Mouse (Mus musculus): ENCODE results near the gene Zan. TPM values are rescaled to one million over a fixed set of nuclear protein-coding genes. Genes with fewer than 3 reads are reported as not detected.
"Not testable (repeated sequence)": the region's sequence is repeated elsewhere in the genome, so short reads cannot be mapped to it uniquely, and the experiment has no call there.

Gene Zan
- polyA plus RNA-seq, 1 experiment from 2014 or later = 0.10 TPM

DNA sequence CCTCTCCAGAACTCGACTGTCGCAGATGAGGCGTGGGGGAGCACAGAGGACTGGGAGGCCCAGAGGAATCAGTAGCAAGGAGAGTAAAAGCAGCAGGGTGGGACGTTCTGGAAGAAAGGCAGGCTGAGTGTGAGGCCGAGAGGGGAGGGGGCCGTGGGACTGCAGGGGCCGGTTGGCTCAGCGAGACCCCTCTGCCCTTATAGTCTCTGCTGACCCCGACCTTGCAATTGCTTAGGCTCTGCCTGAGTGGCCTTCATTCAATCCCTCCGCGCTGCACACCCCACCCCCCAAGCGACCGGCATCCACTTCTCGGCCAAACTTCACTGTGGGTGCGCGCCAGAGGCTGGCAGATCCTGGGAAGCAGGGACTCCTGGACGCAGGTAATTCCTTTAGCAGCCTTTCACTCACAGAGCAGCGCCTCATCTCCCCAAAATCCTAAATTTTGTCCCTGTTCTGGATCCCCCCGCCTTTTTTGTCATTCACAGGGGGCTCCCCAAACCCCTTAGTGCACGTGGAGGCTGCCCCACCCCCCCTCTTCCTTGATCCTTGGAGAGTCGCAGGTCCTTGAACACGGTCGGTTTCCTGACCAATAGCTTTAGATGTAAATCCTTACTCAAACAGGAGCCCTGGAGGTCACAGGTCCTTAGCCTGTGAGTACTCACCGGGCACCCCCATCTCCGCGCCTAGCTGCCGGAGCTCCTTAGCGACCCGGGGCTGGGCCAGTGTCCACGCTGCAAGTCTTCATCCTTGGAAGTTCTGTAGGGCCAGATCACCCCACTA lies 8.4 kb upstream of the Zan start:
- H3K4me3 ChIP-seq = peak overlapping the region; percentile 57
- peaks cover 30% of the 10 kb centered on the region for H3K4me1 ChIP-seq
- no peaks in the 10 kb centered on the region for H3K36me3 ChIP-seq
- whole genome bisulfite sequencing = 8% methylated on average over 30 of the region's 30 CpGs
- peak overlapping the region; percentile 76 for H3K27ac ChIP-seq
- H3K27me3 ChIP-seq (ENCODE audit: low read depth, poor library complexity, severe bottlenecking) = peaks cover 26% of the 10 kb centered on the region
- DNase-seq (ENCODE audit: low spot score) = peak; percentile 46
- no peaks in the 10 kb centered on the region for H3K9me3 ChIP-seq (replicated peaks)

DNA sequence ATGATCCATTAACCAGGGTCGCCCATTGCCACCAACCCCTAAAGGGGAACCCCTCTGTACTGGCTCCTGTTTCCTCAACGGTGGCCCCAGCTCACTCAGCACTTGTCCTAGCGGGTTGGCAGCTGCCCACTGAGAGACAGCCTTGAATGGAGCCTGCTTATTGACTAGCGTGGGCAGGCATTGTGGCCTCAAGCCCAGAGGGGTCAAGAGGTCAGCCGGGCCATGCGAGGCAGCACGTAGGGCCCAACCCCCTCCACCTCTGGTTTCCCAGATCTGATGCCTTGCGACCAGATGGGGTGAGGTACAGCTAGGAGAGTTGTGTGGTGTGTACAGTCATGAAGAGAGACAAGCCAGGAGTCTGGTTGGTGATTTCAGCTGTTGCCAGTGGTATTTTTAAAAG lies 5.0 kb upstream of the Zan start:
- H3K27ac ChIP-seq = peak overlapping the region; percentile 58
- H3K9me3 ChIP-seq (replicated peaks) = no peaks in the 10 kb centered on the region
- WGBS = 30% methylated on average over 8 of the region's 8 CpGs
- peaks cover 30% of the 10 kb centered on the region for H3K4me1 ChIP-seq
- no peaks in the 10 kb centered on the region for H3K36me3 ChIP-seq
- H3K27me3 ChIP-seq (ENCODE audit: low read depth, poor library complexity, severe bottlenecking) = peaks cover 26% of the 10 kb centered on the region
- no peak overlapping the region for H3K4me3 ChIP-seq
- no peak for DNase-seq (ENCODE audit: low spot score)

DNA sequence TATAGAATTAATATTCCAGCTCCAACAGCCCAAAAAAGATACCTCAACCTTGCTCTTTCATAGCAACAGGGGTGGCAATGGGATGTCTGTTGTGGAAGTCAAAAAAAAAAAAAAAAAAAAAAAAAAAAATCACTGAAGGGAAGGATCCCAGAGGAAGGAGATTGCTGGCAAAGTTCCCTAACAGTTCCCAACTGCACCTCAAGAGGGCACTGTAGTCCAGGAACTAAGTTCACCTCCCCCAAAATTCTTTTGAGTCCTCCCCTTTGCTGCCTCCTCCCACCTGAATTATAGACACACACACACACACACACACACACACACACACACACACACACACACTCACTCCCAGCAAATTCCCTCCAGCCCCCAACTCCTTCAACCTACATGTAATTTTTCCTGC lies 4.3 kb upstream of the Zan start:
- Histone ChIP-seq H3K27ac (no peak overlapping the region), H3K4me1 (peaks cover 27% of the 10 kb centered on the region), H3K36me3 (no peaks in the 10 kb centered on the region), H3K9me3 (replicated peaks) (no peaks in the 10 kb centered on the region), H3K4me3 (no peak overlapping the region), H3K27me3 (ENCODE audit: low read depth, poor library complexity, severe bottlenecking) (peaks cover 21% of the 10 kb centered on the region)
- DNase-seq (ENCODE audit: low spot score) = peak; percentile 78

DNA sequence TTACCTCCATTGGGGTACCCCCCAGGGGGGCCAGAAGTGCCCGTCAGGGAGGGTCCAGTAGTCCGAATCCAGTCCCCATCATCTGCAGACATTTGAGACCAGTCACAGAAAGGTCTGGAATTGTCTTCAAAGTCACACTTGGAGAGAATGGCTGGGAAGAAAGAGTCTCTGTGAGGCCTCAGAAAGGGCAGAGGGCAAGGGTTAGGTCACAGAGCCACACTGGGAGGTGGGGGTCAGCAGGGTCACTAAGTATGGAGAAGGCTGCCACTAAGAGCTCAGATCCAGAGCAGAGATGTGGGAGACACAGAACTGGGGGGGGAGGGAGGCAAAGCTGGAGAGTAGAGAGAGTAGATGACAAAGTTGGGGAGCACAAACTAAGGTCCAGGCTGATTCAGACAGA lies 2.5 kb downstream of the Zan start:
- H3K36me3 ChIP-seq = no peaks in the 10 kb centered on the region
- no peak for DNase-seq (ENCODE audit: low spot score)
- 54% methylated on average over 2 of the region's 2 CpGs for WGBS
- no peaks in the 10 kb centered on the region for H3K9me3 ChIP-seq (replicated peaks)
- H3K4me1 ChIP-seq = peaks cover 5% of the 10 kb centered on the region; the same call in 1 of the 2 replicates
- no peaks in the 10 kb centered on the region for H3K27me3 ChIP-seq (ENCODE audit: low read depth, poor library complexity, severe bottlenecking)
- no peak overlapping the region for H3K4me3 ChIP-seq
- H3K27ac ChIP-seq = 0 out of 2 replicates have a peak overlapping the region, but pooled peaks have one; percentile 0

DNA sequence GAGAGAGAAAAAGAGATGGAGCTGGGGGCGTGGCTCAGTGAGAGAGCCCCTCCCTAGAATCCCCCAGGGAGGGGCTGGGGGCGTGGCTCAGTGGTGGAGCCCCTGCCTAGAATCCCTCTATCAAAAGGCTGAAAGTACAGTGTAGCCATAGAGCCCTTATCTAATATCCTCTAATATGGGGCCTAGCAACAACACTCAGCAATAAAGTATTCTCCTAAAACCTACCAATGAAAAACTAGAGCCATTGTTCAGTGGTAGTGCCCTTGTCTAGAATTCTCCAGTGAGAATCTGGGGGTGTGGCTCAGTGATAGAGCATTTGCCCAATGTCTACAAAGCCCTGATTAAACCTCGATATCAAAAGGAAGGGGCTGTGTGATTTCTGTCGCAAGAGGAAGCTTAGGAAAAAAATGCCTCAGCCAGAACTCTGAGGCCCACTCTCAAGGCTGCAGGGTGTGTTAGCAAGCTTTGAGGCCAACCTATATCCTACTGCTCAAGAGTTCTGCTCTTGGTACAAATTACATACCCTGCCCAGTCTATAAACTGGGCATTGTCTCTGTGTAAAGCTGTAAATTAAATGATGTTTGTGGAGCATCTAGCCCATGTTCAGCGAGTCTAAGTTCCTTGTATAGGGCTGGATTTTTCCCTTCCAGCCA lies 4.5 kb downstream of the Zan start:
- H3K9me3 ChIP-seq (replicated peaks) = no peaks in the 10 kb centered on the region
- H3K36me3 ChIP-seq = no peaks in the 10 kb centered on the region
- H3K4me1 ChIP-seq = peaks cover 5% of the 10 kb centered on the region; the same call in 1 of the 2 replicates
- H3K27ac ChIP-seq = no peak overlapping the region
- no peak for DNase-seq (ENCODE audit: low spot score)
- WGBS = 71% methylated on average over 5 of the region's 5 CpGs
- no peaks in the 10 kb centered on the region for H3K27me3 ChIP-seq (ENCODE audit: low read depth, poor library complexity, severe bottlenecking)
- H3K4me3 ChIP-seq = no peak overlapping the region

DNA sequence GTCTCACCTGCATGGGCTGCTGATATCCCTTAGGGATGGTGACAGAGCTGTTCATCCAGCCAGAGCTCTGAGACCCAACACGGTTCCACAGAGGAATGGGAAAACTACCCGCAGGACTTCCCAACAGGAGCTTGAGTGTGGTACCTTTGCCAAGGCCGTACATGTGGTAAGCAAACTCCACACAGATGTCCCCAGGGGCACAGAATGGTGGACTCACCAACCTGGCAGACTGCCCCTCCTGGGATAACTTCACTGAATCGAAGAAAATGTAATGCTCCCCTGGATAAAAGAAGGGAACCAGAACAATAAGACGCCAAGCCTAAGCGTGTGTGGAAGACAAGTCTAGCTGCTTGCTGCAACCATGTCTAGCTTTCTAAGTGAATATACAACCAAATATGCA lies 9.9 kb downstream of the Zan start:
- H3K36me3 ChIP-seq = no peaks in the 10 kb centered on the region
- no peak overlapping the region for H3K4me3 ChIP-seq
- no peaks in the 10 kb centered on the region for H3K27me3 ChIP-seq (ENCODE audit: low read depth, poor library complexity, severe bottlenecking)
- no peak overlapping the region for H3K27ac ChIP-seq
- 93% methylated on average over 6 of the region's 6 CpGs for WGBS
- H3K9me3 ChIP-seq (replicated peaks) = no peaks in the 10 kb centered on the region
- DNase-seq (ENCODE audit: low spot score) = no peak
- H3K4me1 ChIP-seq = no peaks in the 10 kb centered on the region

DNA sequence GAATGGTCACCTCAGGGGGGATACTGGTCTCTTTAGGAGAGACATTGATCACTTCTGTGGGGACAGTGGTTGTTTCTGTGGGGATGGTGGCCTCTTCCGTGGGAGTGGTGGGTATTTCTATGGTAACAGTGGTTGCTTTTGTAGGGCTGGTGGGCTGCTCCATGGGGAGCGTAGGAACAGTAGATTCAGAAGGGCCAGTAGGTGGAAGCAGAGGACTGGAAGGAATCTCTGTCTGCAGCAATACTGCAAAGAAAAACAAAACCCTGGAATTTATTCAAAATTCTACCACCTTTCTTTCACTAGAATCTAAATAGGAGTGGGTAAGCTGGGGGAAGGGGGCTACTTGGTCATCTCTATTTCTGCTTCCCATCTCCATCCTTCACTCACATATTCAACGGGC lies 11.8 kb downstream of the Zan start:
- no peak for DNase-seq (ENCODE audit: low spot score)
- Histone ChIP-seq H3K4me3 (no peak overlapping the region), H3K36me3 (no peaks in the 10 kb centered on the region), H3K4me1 (no peaks in the 10 kb centered on the region), H3K27me3 (ENCODE audit: low read depth, poor library complexity, severe bottlenecking) (no peaks in the 10 kb centered on the region), H3K27ac (no peak overlapping the region), H3K9me3 (replicated peaks) (no peaks in the 10 kb centered on the region)
- 67% methylated on average over 3 of the region's 3 CpGs for WGBS

DNA sequence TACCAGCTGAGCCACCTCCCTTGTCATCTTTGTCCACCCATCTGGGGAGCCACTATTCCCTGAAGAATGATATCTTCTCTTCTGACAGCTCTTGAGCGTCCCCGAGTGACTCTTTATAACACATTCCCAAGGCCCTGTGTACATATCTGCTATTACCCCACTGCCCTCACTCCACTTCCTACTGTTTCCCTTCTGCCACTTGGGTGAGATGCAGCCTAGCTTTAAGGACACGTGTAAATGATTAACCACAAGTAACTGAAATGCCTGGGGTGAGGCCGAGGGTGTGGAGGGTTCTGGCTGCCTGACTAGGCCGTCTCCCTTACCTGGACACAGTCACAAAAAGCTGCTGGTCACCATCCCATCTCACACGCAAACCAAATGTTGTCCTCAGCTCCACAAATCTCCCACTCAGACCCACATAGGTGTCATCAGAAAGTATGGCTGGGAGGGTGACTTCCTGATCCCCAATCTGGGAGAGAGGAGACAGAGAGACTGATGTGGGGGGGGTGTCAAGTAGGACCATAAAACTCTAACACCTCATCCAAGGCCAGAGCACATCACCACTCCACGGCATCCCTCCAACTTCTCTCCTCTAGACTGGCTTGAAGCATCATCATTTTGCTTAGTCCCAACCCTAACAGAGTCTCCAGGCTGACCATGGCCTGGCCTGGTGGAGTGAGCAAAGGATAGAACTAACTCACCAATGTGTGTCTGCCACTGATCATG lies 20.8 kb downstream of the Zan start:
- H3K4me1 ChIP-seq = peaks cover 5% of the 10 kb centered on the region; the same call in 1 of the 2 replicates
- DNase-seq (ENCODE audit: low spot score) = no peak
- WGBS = 57% methylated on average over 7 of the region's 7 CpGs

DNA sequence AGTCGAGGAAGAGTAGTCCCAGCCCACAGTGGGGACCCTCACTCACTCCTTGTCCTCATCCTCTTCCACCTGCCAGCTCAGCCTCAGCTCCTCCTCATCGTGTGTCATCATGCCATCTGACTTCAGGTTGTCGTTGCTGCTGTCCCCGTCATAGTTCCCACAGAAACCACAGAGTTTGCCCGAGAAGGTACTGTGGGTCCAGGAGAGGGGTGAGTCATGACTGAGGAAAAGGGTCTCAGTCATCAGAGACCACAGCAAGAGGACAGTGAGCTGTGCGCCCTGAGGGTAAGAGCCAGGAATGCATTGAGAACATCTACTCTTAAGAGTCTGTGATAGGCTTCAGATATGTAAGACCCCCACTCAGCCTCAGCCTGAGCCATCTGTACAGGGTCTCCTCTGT lies 21.7 kb downstream of the Zan start:
- H3K9me3 ChIP-seq (replicated peaks) = no peaks in the 10 kb centered on the region

More for the DNA sequence above, 20.8 kb downstream of the Zan start:
- no peaks in the 10 kb centered on the region for H3K27me3 ChIP-seq (ENCODE audit: low read depth, poor library complexity, severe bottlenecking)
- no peaks in the 10 kb centered on the region for H3K9me3 ChIP-seq (replicated peaks)
- H3K27ac ChIP-seq = no peak overlapping the region
- H3K36me3 ChIP-seq = no peaks in the 10 kb centered on the region
- no peak overlapping the region for H3K4me3 ChIP-seq

DNA sequence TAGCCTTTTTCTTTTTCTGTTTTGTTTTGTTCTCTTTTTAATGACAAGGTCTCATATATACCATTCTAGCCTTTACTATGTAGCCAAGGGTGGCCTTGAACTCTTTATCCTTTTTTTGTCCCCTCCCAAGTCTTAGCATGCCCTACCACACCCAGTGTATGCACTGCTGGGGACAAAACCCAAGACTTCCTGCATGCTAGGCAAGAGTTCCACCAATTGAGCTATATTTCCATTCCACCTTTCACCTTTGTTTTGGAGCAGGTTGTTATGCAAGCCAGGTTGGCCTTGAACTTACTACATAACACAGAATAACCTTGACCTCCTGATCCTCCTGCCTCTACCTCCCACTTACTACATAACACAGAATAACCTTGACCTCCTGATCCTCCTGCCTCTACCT lies 31.3 kb downstream of the Zan start:
- no peak overlapping the region for H3K27ac ChIP-seq
- H3K4me3 ChIP-seq = no peak overlapping the region
- DNase-seq (ENCODE audit: low spot score) = no peak
- no peaks in the 10 kb centered on the region for H3K4me1 ChIP-seq
- no peaks in the 10 kb centered on the region for H3K9me3 ChIP-seq (replicated peaks)
- H3K36me3 ChIP-seq = no peaks in the 10 kb centered on the region
- H3K27me3 ChIP-seq (ENCODE audit: low read depth, poor library complexity, severe bottlenecking) = no peaks in the 10 kb centered on the region

More for the DNA sequence above, 21.7 kb downstream of the Zan start:
- Histone ChIP-seq H3K36me3 (no peaks in the 10 kb centered on the region), H3K27me3 (ENCODE audit: low read depth, poor library complexity, severe bottlenecking) (no peaks in the 10 kb centered on the region), H3K4me3 (no peak overlapping the region), H3K27ac (no peak overlapping the region), H3K4me1 (peaks cover 5% of the 10 kb centered on the region; the same call in 1 of the 2 replicates)
- no peak for DNase-seq (ENCODE audit: low spot score)
- WGBS = 86% methylated on average over 6 of the region's 6 CpGs

DNA sequence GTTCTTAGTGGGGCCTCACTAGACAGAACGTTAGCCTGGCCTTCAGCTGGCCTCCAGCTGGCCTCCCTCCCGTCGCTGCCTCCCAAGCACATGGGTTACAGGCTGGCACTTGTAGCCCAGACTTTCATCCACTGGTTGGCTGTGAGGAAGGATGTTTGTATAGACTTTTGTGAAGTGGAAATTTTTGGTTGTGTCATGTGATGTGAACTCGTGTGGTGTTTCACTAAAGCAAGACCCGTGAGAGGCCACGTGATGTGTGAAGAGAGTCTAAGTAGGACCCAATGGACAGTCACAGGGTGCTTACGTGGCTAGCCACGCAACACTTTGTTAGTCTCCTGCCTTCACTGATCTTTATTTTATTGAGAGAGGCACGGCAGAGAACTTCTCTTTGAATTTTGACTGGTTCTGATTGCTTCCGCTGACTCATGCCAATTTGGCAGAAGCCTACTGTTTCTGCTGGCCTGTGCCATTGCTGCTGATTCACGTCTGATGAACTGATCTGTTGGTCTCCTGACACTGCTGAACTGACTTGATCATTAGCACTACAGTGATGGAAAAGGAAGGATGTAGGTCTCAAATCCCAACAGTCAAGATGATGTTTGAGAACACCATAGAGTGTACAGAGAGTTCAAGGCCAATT lies 36.5 kb downstream of the Zan start:
- 86% methylated on average over 11 of the region's 11 CpGs for WGBS
- no peak for DNase-seq (ENCODE audit: low spot score)
- H3K27me3 ChIP-seq (ENCODE audit: low read depth, poor library complexity, severe bottlenecking) = no peaks in the 10 kb centered on the region
- no peaks in the 10 kb centered on the region for H3K36me3 ChIP-seq
- H3K9me3 ChIP-seq (replicated peaks) = no peaks in the 10 kb centered on the region
- H3K4me1 ChIP-seq = no peaks in the 10 kb centered on the region
- H3K4me3 ChIP-seq = no peak overlapping the region
- no peak overlapping the region for H3K27ac ChIP-seq

DNA sequence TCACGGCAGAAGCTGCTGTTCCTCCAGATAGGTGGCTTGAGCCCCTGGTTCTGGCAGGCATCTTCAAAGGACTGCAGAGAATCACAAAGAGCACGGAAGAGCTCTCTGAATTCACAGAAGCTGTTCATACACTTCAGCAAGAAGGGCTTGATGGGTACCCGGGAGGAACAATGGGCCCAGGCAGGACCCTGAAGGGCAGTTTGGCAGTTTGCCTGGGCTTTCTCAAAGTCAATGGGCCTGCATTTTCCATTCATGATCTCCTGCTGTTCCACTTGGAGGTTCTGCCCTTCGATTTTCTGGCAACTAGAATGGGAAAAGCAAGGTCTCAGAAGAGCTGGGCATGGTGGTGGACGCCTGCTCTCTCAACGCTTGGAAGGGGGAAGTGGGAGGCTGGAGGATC lies 43.0 kb downstream of the Zan start:
- WGBS = 81% methylated on average over 6 of the region's 6 CpGs
- no peak for DNase-seq (ENCODE audit: low spot score)
- no peak overlapping the region for H3K4me3 ChIP-seq
- H3K27me3 ChIP-seq (ENCODE audit: low read depth, poor library complexity, severe bottlenecking) = no peaks in the 10 kb centered on the region
- H3K36me3 ChIP-seq = no peaks in the 10 kb centered on the region
- no peaks in the 10 kb centered on the region for H3K4me1 ChIP-seq
- H3K27ac ChIP-seq = no peak overlapping the region
- H3K9me3 ChIP-seq (replicated peaks) = no peaks in the 10 kb centered on the region

DNA sequence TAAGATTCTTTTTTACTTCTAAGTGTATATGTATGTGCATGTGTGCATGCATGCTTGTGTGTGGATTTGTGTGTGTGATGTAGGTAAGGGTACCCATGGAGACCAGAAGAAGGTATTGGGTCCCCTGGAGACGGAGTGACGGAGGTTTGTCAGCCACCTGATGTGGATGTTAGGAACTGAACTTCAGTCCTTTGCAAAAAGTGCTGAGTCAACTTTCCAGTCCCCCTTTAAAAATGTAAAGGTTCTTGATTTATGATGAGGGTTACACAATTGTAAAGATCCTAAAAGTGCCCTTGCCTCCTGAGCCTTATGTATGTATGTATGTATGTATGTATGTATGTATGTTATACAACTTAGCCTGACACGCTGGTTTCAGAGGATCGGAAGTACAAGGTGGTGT lies 46.5 kb downstream of the Zan start:
- H3K4me3 ChIP-seq; H3K4me1 ChIP-seq; H3K27ac ChIP-seq; H3K27me3 ChIP-seq (ENCODE audit: low read depth, poor library complexity, severe bottlenecking); DNase-seq (ENCODE audit: low spot score); H3K36me3 ChIP-seq; H3K9me3 ChIP-seq (replicated peaks): not testable (repeated sequence)
- 88% methylated on average over 4 of the region's 4 CpGs for WGBS
